Mouse (Mus musculus) stomach, postnatal 0 days (tissue): ENCODE measurements around the gene Susd3.

ENCODE experiments used
- CTCF ChIP-seq: IDR thresholded peaks from 2 replicates; pipeline ENCODE4 v1.5.1; 2016; ENCODE audit warnings: antibody characterized with exemption, low read depth, mild to moderate bottlenecking, moderate library complexity
- EP300 ChIP-seq: optimal IDR thresholded peaks from 2 replicates; pipeline ENCODE3; 2016; ENCODE audit warnings: antibody characterized with exemption

- TF ChIP-seq CTCF (no peak), EP300 (no peak)
These were observed 19.1 kb upstream of the Susd3 start for GRCm38 (mm10) chr13:49267645-49268044.
